Mouse (Mus musculus): Measurements from ENCODE around the gene Cradd. TPM values are rescaled to one million over a fixed set of nuclear protein-coding genes. Genes with fewer than 3 reads are reported as not detected.
A peak's percentile ranks its signal among the peaks of the same experiment; 100 is the strongest.

Cradd gene
- polyA plus RNA-seq, 1 experiment from 2014 or later, result 10.1 TPM

- WGBS, result 25% methylated on average over 11 of the region's 11 CpGs
- peaks cover 23% of the 10 kb centered on the region for H3K27me3 ChIP-seq (replicated peaks)
- ATAC-seq (replicated peaks), result no peak
- no peaks in the 10 kb centered on the region for H3K36me3 ChIP-seq (replicated peaks)
- H3K9ac ChIP-seq, result no peak overlapping the region
- no peak overlapping the region for H3K4me3 ChIP-seq
- no peak overlapping the region for H3K27ac ChIP-seq
- no peaks in the 10 kb centered on the region for H3K9me3 ChIP-seq
- peaks cover 23% of the 10 kb centered on the region for H3K4me1 ChIP-seq
- H3K4me2 ChIP-seq, result no peak overlapping the region
Measured at GRCm38 (mm10) chr10:95262388-95262787, 61.5 kb downstream of the Cradd start.

GRCm38 (mm10) chr10:95261279-95261678 lies 62.7 kb downstream of the Cradd start:
- 43% methylated on average over 2 of the region's 2 CpGs for WGBS
- peaks cover 25% of the 10 kb centered on the region for H3K4me1 ChIP-seq
- H3K36me3 ChIP-seq (replicated peaks), result no peaks in the 10 kb centered on the region
- no peak overlapping the region for H3K27ac ChIP-seq
- no peak overlapping the region for H3K4me3 ChIP-seq
- H3K4me2 ChIP-seq, result no peak overlapping the region
- H3K27me3 ChIP-seq (replicated peaks), result peaks cover 21% of the 10 kb centered on the region
- no peak for ATAC-seq (replicated peaks)
- H3K9ac ChIP-seq, result no peak overlapping the region
- H3K9me3 ChIP-seq, result no peaks in the 10 kb centered on the region

- Histone ChIP-seq H3K27me3 (replicated peaks) (peaks cover 15% of the 10 kb centered on the region), H3K4me3 (no peak overlapping the region), H3K27ac (no peak overlapping the region), H3K9ac (no peak overlapping the region), H3K9me3 (no peaks in the 10 kb centered on the region), H3K36me3 (replicated peaks) (no peaks in the 10 kb centered on the region), H3K4me2 (no peak overlapping the region), H3K4me1 (peaks cover 30% of the 10 kb centered on the region)
- 90% methylated on average over 3 of the region's 3 CpGs for WGBS
- no peak for ATAC-seq (replicated peaks)
Measured at GRCm38 (mm10) chr10:95260420-95260819, 63.5 kb downstream of the Cradd start.

GRCm38 (mm10) chr10:95258471-95259155 lies 65.3 kb downstream of the Cradd start:
- 58% methylated on average over 10 of the region's 10 CpGs for WGBS

GRCm38 (mm10) chr10:95257979-95258378 lies 66.0 kb downstream of the Cradd start:
- 63% methylated on average over 8 of the region's 8 CpGs for WGBS
- Histone ChIP-seq H3K27ac (no peak overlapping the region), H3K4me3 (no peak overlapping the region), H3K4me1 (peaks cover 27% of the 10 kb centered on the region; the same call in 1 of the 2 replicates), H3K4me2 (no peak overlapping the region), H3K27me3 (replicated peaks) (peaks cover 6% of the 10 kb centered on the region), H3K9ac (no peak overlapping the region), H3K9me3 (no peaks in the 10 kb centered on the region), H3K36me3 (replicated peaks) (no peaks in the 10 kb centered on the region)
- ATAC-seq (replicated peaks), result no peak

More at GRCm38 (mm10) chr10:95258471-95259155, 65.3 kb downstream of the Cradd start:
- Histone ChIP-seq H3K4me1 (peaks cover 27% of the 10 kb centered on the region; the same call in 1 of the 2 replicates), H3K36me3 (replicated peaks) (no peaks in the 10 kb centered on the region), H3K4me3 (no peak overlapping the region), H3K4me2 (no peak overlapping the region), H3K27ac (no peak overlapping the region), H3K9ac (no peak overlapping the region), H3K27me3 (replicated peaks) (peaks cover 12% of the 10 kb centered on the region), H3K9me3 (no peaks in the 10 kb centered on the region)
- no peak for ATAC-seq (replicated peaks)

GRCm38 (mm10) chr10:95256095-95256494 lies 67.8 kb downstream of the Cradd start:
- Histone ChIP-seq H3K27ac (no peak overlapping the region), H3K4me3 (no peak overlapping the region), H3K27me3 (replicated peaks) (no peaks in the 10 kb centered on the region), H3K4me2 (no peak overlapping the region), H3K36me3 (replicated peaks) (no peaks in the 10 kb centered on the region), H3K9ac (no peak overlapping the region), H3K9me3 (no peaks in the 10 kb centered on the region), H3K4me1 (peaks cover 27% of the 10 kb centered on the region; the same call in 1 of the 2 replicates)
- WGBS, result 15% methylated on average over 7 of the region's 7 CpGs
- ATAC-seq (replicated peaks), result no peak

GRCm38 (mm10) chr10:95255018-95255680 lies 68.8 kb downstream of the Cradd start:
- H3K4me3 ChIP-seq, result no peak overlapping the region
- H3K4me1 ChIP-seq, result peaks cover 27% of the 10 kb centered on the region; the same call in 1 of the 2 replicates
- 71% methylated on average over 8 of the region's 8 CpGs for WGBS
- H3K36me3 ChIP-seq (replicated peaks), result no peaks in the 10 kb centered on the region
- H3K9me3 ChIP-seq, result no peaks in the 10 kb centered on the region
- peak overlapping the region; percentile 7; the same call in 1 of the 2 replicates for H3K4me2 ChIP-seq
- no peak overlapping the region for H3K27ac ChIP-seq
- no peak for ATAC-seq (replicated peaks)
- H3K27me3 ChIP-seq (replicated peaks), result no peaks in the 10 kb centered on the region
- no peak overlapping the region for H3K9ac ChIP-seq

- Histone ChIP-seq H3K27ac (0 out of 2 replicates have a peak overlapping the region, but pooled peaks have one; percentile 39), H3K36me3 (replicated peaks) (no peaks in the 10 kb centered on the region), H3K27me3 (replicated peaks) (no peaks in the 10 kb centered on the region), H3K4me3 (no peak overlapping the region), H3K9ac (no peak overlapping the region), H3K4me2 (peak overlapping the region; percentile 7; the same call in 1 of the 2 replicates), H3K4me1 (peaks cover 27% of the 10 kb centered on the region; the same call in 1 of the 2 replicates), H3K9me3 (no peaks in the 10 kb centered on the region)
- no peak for ATAC-seq (replicated peaks)
- WGBS, result 25% methylated on average over 13 of the region's 13 CpGs
Measured at GRCm38 (mm10) chr10:95254453-95255001, 69.4 kb downstream of the Cradd start.

GRCm38 (mm10) chr10:95254046-95254445 lies 69.9 kb downstream of the Cradd start:
- ATAC-seq (replicated peaks), result no peak
- H3K4me3 ChIP-seq, result no peak overlapping the region
- no peaks in the 10 kb centered on the region for H3K36me3 ChIP-seq (replicated peaks)
- H3K4me2 ChIP-seq, result no peak overlapping the region
- no peaks in the 10 kb centered on the region for H3K27me3 ChIP-seq (replicated peaks)
- 0 out of 2 replicates have a peak overlapping the region, but pooled peaks have one; percentile 39 for H3K27ac ChIP-seq
- H3K4me1 ChIP-seq, result peaks cover 24% of the 10 kb centered on the region; the same call in 1 of the 2 replicates
- no peaks in the 10 kb centered on the region for H3K9me3 ChIP-seq
- WGBS, result 51% methylated on average over 3 of the region's 3 CpGs
- no peak overlapping the region for H3K9ac ChIP-seq

GRCm38 (mm10) chr10:95251674-95252073 lies 72.3 kb downstream of the Cradd start:
- Histone ChIP-seq H3K9ac (no peak overlapping the region), H3K4me2 (no peak overlapping the region), H3K27me3 (replicated peaks) (no peaks in the 10 kb centered on the region), H3K27ac (no peak overlapping the region), H3K4me3 (no peak overlapping the region), H3K4me1 (peaks cover 16% of the 10 kb centered on the region; the same call in 1 of the 2 replicates), H3K36me3 (replicated peaks) (no peaks in the 10 kb centered on the region), H3K9me3 (no peaks in the 10 kb centered on the region)
- 69% methylated on average over 16 of the region's 16 CpGs for WGBS
- ATAC-seq (replicated peaks), result no peak

GRCm38 (mm10) chr10:95248362-95248761 lies 75.6 kb downstream of the Cradd start:
- Histone ChIP-seq H3K27ac (no peak overlapping the region), H3K4me2 (no peak overlapping the region), H3K27me3 (replicated peaks) (no peaks in the 10 kb centered on the region), H3K9me3 (no peaks in the 10 kb centered on the region), H3K4me3 (no peak overlapping the region), H3K9ac (no peak overlapping the region), H3K4me1 (peaks cover 12% of the 10 kb centered on the region), H3K36me3 (replicated peaks) (no peaks in the 10 kb centered on the region)
- 59% methylated on average over 6 of the region's 6 CpGs for WGBS
- ATAC-seq (replicated peaks), result no peak

- Histone ChIP-seq H3K27ac (no peak overlapping the region), H3K4me1 (peaks cover 12% of the 10 kb centered on the region), H3K4me2 (no peak overlapping the region), H3K9me3 (no peaks in the 10 kb centered on the region), H3K9ac (no peak overlapping the region), H3K36me3 (replicated peaks) (no peaks in the 10 kb centered on the region), H3K4me3 (no peak overlapping the region), H3K27me3 (replicated peaks) (no peaks in the 10 kb centered on the region)
- WGBS, result 88% methylated on average over 2 of the region's 2 CpGs
- ATAC-seq (replicated peaks), result no peak
Measured at GRCm38 (mm10) chr10:95246696-95247095, 77.2 kb downstream of the Cradd start.
